Mouse (Mus musculus): ENCODE data around the gene Actn1. TPM values are rescaled to one million over a fixed set of nuclear protein-coding genes. Genes with fewer than 3 reads are reported as not detected.
"Not testable (repeated sequence)": the region's sequence is repeated elsewhere in the genome, so short reads cannot be mapped to it uniquely, and the experiment has no call there.

Actn1 gene
- 10 to 100 TPM; 65.4 to 68.2 TPM for total RNA-seq (2021)

DNA sequence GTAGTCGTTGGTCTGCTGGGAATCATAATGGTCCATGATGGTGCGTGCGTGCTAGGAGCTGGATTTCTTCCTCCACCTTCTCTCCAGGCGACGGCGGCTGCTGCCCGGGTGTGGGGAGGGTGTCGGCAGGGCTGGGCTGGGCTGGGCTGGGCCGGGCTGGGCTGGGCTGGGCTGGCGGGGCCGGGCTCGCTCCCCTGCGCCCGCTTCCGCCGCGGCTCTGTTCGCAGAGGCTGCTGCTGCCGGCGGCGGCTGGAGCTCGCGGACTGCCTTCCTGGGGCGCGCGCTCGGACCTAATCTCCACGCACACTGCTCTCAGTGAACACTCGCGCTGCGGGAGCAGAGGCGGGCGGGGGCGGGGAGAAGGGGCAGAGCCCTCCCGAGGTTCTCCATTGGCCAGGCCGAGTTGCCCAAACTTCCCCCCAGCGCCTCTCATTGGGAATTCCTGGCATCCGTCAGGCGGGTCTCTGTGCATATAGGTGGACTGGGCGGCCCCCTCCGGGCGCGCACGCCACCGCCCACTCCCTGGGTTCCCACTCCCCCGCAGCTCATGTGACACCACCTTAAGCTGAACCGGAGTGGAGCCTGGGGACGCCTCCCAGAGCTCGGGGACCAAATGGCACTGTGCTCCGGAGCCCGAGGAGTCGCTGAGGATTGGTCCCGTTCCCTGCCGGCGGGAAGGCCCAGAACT, at the start of gene Actn1:
TSS of gene Actn1 (minus strand) at position 316 of the 688 bp plus-strand sequence.
- peak; percentile 92 for DNase-seq
- intact Hi-C loops (cut with DNase I) = no loop called here

GRCm38 (mm10) chr12:80307556-80307955, 47.4 kb upstream of the Actn1 start:
- no peak for DNase-seq
- intact Hi-C loops (cut with DNase I) = no loop called here

DNA sequence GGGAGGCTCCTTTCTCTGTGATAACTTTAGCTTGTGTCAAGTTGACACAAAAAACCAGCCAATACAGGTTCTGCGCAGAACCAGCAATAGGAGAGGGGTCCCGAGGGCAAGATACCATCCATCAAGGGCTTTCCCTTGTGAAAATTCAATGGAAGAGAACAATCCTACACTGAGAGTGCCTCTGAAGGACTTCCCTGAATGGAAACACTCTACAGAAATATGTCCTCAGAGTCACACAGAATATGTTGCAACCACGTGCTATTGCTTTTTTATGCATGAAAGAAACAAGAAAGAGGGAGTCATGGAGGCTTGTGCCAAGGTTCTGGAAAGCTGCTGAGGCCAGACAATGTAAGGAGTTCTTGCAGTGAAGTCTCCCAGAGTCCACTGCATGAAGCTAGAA, 44.3 kb upstream of the Actn1 start:
- intact Hi-C loops (cut with DNase I) = no loop called here
- no peak for DNase-seq

GRCm38 (mm10) chr12:80300833-80301456, 40.8 kb upstream of the Actn1 start:
- intact Hi-C loops (cut with DNase I) = no loop called here
- DNase-seq = no peak

DNA sequence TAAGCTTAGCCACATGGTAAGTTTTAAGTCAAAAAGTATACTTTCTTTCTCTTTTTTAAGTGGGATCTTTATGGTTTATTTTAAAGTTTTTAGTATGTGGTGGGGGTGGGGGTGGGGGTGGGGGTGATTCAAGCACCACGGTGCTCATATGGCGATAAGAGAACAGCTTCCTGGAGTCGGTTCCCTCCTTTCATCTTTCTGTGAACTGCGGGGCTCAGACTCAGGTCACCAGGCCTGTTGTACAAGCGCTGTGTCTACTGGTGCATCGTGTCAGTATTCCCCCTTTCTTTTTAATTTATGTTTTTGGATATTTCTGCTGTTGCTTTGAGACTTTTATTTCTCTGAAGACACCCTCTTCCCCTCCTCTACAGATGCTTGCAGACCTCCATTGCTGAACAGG, 38.5 kb upstream of the Actn1 start:
- intact Hi-C loops (cut with DNase I) = no loop called here
- no peak for DNase-seq

DNA sequence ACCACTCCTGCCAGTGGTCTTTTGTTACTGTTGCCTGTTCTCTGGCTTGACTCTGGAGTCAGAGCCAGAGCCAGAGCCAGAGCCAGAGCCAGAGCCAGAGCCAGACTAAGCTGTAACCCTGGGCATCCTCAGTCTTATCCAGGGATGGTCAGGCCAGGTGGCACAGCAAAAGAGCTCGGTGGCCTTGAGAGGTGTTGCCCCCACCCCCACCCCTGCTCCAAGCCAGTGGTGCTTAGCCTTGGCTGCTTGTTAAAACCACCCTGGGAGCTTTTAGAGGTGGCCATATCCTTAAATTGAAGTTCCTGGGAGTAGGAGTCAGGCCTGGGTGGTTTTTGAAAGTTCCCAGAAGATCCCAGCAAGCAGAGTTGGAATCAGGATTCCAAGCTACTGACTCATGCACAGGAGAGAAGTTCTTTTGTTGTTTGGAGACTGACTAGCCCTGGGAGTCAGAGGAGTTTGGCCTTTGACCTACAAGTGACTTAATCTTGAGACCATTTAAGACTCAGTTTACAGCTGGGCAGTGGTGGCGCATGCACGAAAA, 31.8 kb upstream of the Actn1 start:
- intact Hi-C loops (cut with DNase I) = no loop called here
- DNase-seq = no peak

- peak; percentile 29 for DNase-seq
- intact Hi-C loops (cut with DNase I) = no loop called here
Observed at GRCm38 (mm10) chr12:80290964-80291363, 30.8 kb upstream of the Actn1 start.

DNA sequence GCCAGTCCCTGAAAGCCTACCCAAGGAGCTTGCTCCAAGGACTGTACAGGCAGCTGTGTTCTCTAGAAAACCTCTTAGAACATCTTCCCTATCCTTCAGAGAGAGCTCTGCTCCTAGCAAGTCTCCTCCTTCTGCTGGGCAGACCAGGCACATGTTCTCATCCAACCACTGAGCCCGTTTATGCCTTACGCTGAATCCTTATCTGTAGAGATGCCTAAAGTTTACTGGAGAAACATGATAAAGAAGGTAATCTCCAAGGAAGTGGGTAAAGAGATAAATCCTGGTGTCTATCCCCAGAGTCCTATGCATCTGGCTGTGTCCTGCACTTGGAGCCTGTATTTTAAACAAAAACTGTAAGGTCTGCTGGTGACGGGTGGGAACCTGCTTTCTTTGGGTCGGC, 30.3 kb upstream of the Actn1 start:
- intact Hi-C loops (cut with DNase I) = no loop called here
- no peak for DNase-seq

DNA sequence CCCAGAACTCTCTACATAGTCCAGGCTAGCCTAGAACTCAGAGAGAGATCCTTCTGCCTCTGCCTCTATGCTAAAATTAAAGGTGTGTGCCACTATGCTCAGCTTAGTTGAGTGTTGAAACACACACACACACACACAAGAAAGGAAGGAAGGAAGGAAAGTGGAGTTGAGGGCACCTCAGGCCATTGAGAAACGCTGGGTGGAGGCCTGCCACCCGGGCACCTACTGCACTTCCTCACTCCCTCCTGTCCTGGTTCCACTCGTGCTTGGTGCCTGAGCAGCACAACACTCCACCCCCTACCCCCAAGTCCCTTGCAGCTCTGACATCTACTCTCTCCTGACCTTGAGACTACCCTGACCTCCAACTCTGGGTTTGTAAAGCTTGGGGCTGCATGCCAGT, 29.6 kb upstream of the Actn1 start:
- intact Hi-C loops (cut with DNase I) = no loop called here
- no peak for DNase-seq

DNA sequence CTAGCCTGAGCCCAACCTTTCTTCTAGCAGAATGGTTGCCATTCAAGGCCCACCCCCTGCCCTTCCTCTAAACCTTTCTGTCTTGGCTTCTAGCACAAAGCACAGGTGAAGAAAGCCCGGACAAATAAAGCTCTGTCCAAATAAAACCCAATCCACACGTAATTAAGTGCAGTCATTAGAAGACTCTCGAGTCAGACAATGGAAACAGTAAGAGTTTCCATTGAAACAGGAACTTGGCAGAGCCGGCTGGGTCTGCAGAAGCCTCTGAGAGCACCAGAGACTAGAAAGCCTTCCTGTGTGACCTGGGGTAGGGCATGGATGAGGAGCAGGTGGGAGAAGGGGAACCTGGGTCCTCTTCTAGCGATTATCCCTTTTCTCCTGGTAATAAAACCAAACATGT, 25.7 kb upstream of the Actn1 start:
- DNase-seq = no peak
- intact Hi-C loops (cut with DNase I) = no loop called here

DNA sequence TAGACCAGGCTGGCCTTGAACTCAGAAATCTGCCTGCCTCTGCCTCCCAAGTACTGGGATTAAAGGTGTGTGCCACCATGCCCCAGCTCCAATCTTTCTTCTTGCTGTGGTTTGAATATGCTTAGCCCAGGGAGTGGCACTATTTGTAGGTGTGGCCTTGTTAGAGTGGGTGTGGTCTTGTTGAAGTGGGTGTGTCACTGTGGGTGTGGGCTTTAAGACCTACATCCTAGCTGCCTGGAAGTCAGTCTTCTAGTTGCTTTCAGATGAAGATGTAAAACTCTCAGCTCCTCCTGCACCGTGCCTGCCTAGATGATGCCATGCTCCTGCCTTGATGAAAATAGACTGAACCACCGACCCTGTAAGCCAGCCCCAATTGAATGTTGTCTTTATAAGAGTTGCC, 24.1 kb upstream of the Actn1 start:
- DNase-seq; intact Hi-C loops (cut with DNase I): not testable (repeated sequence)

DNA sequence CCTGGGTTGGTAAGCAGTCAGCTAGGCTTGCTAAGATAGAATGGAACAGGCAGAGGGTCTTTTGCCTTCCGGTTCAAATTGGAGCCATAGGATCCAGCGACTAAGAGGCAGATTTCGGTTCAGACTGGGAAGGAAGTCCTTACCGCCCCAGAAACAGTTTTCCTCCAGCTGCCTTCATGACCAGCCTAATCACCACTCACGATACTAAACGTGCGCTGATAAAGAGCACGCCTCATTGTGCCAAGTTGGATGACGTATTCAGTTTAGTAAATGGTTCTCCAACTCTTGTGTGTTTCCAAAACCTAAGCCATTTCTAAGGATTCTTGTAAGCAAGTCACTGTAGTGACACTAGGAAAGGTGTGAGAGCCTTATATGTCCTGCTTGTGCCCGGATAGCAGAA, 18.7 kb upstream of the Actn1 start:
- intact Hi-C loops (cut with DNase I) = no loop called here
- no peak for DNase-seq

GRCm38 (mm10) chr12:80277428-80277827, 17.3 kb upstream of the Actn1 start:
- intact Hi-C loops (cut with DNase I) = no loop called here
- DNase-seq = no peak

DNA sequence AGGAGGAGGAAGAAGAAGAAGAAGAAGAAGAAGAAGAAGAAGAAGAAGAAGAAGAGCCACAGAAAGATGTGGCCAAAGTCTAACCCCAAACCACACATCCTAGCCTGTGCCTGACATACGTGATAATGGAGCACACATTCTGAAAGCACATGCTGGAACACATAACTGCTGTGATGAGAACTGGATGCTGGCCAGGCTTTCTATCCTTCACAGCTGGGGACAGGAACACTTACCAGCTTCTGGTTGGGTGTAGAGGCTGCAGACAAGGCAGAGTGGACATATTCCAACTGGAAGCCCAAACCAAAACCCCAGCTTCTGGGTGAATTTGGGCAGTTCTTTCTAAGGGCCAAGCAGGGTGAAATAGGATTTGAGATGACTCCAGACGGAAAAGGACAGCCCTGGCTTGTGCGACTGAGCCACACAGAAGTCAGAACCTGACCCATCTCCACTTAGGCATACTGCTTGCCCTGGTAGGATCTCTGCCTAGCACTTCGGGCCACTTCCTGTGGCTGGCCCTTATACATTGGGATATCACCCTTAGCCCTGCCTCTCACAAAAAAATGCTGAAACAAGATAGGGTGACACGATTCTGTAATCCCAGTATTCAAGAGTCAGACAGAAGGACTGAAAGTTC, 15.1 kb upstream of the Actn1 start:
- intact Hi-C loops (cut with DNase I) = no loop called here
- no peak for DNase-seq

DNA sequence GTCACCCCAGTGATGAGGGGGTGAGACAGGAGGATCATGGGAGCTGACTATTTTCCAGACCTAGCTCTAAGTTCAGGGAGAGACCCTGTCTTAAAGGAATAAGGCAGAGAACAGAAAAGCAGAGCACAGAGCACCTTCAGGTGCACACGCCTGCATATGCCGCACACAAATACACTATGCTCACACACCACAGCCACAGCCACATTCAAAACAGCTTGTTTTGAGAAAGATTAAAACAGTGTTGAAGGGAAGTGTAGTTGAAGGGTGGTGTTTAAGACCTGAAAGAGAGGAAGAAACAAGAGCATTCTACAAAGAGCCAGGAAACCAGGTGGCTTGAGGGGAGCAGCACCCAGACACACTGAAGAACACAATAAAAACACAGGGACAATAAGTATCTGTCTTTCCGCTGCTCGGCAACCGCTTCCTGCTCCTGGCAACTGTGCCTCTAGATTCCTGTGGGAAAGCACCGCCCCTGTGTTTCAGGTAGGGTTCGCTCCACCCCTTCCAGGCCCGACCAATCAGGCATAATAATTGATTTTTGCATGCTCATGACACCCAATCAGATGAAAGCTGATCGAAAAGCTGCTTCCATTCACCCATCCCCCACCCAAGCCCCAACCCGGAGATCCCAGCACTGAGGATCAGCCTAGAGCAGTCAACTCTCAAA, 13.0 kb upstream of the Actn1 start:
- intact Hi-C loops (cut with DNase I) = no loop called here
- DNase-seq = peak; percentile 48

DNA sequence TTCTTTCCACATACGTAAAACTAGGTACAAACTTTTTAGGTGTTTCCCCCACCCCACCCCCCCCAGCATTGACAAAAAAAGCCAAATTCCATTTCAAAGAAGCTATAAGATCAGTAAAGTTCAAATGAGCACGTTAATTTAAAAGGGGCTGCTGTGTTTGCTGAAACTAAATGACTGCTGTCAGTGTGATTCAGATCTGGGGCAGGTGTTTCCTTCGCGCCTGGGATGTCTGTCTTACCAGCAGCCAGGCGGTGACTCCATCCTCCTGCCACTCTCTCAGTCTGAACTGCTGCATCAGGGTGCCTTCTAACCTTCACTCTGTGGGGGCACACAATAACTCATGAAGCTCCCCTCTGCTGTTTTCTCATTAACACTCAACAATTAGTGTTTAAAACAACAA, 11.6 kb upstream of the Actn1 start:
- DNase-seq = no peak
- intact Hi-C loops (cut with DNase I) = no loop called here

DNA sequence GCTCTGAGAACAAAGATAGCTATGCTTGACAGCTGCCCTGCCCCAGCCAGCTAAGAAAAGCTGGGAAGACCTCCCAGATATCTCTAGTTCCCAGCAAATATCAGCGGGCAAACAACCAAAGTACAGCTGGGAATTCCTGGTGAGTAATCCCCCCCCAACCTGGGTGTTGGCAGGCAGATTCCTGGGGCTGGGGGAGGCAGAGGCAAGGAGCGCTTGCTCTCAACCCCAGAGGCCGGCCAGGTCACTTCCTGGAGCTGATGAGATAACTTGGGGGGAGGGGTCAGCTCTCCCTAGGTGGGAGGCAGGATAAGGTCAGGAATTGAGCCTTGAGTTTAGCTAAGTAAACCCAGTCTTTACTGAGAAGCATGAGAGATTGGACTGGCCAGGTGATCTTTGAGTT, 10.8 kb upstream of the Actn1 start:
- DNase-seq = no peak
- intact Hi-C loops (cut with DNase I) = no loop called here

- DNase-seq = no peak
- intact Hi-C loops (cut with DNase I) = no loop called here
Observed at GRCm38 (mm10) chr12:80269303-80269702, 9.1 kb upstream of the Actn1 start.

DNA sequence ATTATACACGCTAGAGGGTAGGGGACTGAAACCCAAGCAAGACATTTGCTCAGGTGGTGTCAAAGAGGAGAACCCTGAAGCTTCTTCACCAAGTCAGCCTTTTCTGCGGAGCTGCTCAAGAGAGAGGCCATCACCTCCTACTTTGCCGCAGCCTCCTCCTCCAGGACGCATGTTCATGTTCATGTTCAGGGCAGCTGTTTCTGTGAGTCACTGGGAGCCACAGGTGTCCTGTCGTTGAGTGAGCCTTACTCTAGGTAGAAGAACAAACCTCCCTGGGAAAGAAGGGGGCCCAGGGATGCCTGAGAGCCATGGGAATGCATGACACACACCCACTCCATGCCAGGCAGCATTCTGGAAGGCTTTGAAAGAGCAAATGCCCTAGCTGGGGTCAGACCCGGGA, 7.8 kb upstream of the Actn1 start:
- intact Hi-C loops (cut with DNase I) = no loop called here
- DNase-seq = no peak

GRCm38 (mm10) chr12:80264388-80264787, 4.2 kb upstream of the Actn1 start:
- intact Hi-C loops (cut with DNase I) = not testable (repeated sequence)

More at GRCm38 (mm10) chr12:80264388-80264787, 4.2 kb upstream of the Actn1 start:
- not testable (repeated sequence) for DNase-seq

Data from left cerebral cortex, postnatal 4 days (tissue).